Mouse (Mus musculus): ENCODE measurements around the gene Hspa1l. TPM values are rescaled to one million over a fixed set of nuclear protein-coding genes. Genes with fewer than 3 reads are reported as not detected.

The Hspa1l gene
- polyA plus RNA-seq, 1 experiment from 2014 or later: 0.18 TPM

DNA sequence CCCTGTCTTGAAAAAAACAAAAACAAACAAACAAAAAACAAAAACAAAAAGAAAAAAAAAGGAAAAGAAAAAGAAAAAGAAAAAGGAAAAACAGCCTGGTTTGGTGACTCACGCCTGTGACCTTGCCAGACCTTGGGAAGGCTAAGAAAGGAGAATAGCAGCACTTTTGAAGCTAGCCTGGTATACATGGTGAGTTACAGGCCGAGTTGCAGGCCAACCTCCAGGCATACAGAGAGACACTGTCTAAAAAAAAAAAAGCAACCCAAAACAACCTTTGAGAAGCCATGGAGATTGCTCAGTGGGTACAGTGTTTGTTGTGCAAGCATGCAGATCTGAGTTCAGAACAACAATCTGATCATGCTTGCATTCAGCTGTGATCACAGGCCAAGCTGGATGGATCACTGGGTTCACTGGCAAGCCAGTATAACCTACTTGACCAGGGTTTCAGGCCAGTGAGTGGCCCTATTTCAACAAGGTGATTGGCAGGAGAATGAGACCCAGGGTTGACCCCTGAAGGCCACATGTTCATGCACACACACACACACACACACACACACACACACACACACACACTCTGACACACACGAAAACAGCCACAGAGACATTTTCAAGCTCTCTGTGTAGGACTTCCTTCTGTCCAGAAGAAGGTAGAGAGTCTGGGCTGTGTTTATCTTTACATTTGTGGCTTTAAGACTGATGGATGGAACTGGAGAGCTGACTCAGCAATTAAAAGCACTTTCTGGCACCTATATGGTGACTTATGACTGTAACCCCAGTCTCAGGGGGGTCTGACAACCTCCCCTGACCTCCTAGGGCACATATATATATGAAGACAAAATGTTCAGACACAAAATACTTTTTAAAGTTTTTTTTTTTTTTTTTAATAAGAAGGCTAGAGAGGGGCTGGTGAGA lies 3.3 kb downstream of the Hspa1l start:
- DNase-seq: no peak
- no peaks in the 10 kb centered on the region for H3K9me3 ChIP-seq (ENCODE audit: low read length)
- no peaks in the 10 kb centered on the region for H3K36me3 ChIP-seq (replicated peaks; ENCODE audit: insufficient read depth, low read length)
- H3K4me1 ChIP-seq (ENCODE audit: insufficient read depth): peaks cover 14% of the 10 kb centered on the region
- peaks cover 5% of the 10 kb centered on the region; the same call in 1 of the 2 replicates for H3K27me3 ChIP-seq (ENCODE audit: insufficient read depth, low read length)
- no peak overlapping the region for H3K9ac ChIP-seq (replicated peaks)
- WGBS (ENCODE audit: insufficient replicate concordance): 70% methylated on average over 3 of the region's 3 CpGs
- TF ChIP-seq EP300 (IDR thresholded peaks at IDR 0.05; ENCODE audit: low read depth) (no peak), CTCF (IDR thresholded peaks at IDR 0.05; ENCODE audit: low read depth) (no peak)
- H3K4me3 ChIP-seq (ENCODE audit: low read depth, low read length): no peak overlapping the region
- no peak; the same call in 1 of the 2 replicates for ATAC-seq
- no peak overlapping the region for H3K4me2 ChIP-seq (ENCODE audit: low read depth, low read length)
- H3K27ac ChIP-seq (ENCODE audit: low read depth): peak overlapping the region; percentile 39; the same call in 1 of the 2 replicates

DNA sequence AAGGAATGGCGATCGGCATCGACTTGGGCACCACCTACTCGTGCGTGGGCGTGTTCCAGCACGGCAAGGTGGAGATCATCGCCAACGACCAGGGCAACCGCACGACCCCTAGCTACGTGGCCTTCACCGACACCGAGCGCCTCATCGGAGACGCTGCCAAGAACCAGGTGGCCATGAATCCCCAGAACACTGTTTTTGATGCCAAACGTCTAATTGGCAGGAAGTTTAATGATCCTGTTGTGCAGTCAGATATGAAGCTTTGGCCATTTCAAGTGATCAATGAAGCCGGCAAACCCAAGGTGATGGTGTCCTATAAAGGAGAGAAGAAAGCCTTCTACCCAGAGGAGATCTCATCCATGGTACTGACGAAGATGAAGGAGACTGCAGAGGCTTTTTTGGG lies 4.5 kb downstream of the Hspa1l start:
- ATAC-seq (no peak), DNase-seq (no peak)
- Histone ChIP-seq H3K36me3 (replicated peaks; ENCODE audit: insufficient read depth, low read length) (no peaks in the 10 kb centered on the region), H3K27ac (ENCODE audit: low read depth) (no peak overlapping the region), H3K27me3 (ENCODE audit: insufficient read depth, low read length) (peaks cover 5% of the 10 kb centered on the region; the same call in 1 of the 2 replicates), H3K9me3 (ENCODE audit: low read length) (no peaks in the 10 kb centered on the region), H3K4me2 (ENCODE audit: low read depth, low read length) (no peak overlapping the region), H3K4me3 (ENCODE audit: low read depth, low read length) (no peak overlapping the region), H3K9ac (replicated peaks) (no peak overlapping the region), H3K4me1 (ENCODE audit: insufficient read depth) (peaks cover 19% of the 10 kb centered on the region)
- WGBS (ENCODE audit: insufficient replicate concordance): 92% methylated on average over 20 of the region's 20 CpGs
- TF ChIP-seq CTCF (IDR thresholded peaks at IDR 0.05; ENCODE audit: low read depth) (no peak), EP300 (IDR thresholded peaks at IDR 0.05; ENCODE audit: low read depth) (no peak)

- Histone ChIP-seq H3K27ac (ENCODE audit: low read depth) (no peak overlapping the region), H3K4me1 (ENCODE audit: insufficient read depth) (peaks cover 15% of the 10 kb centered on the region), H3K4me2 (ENCODE audit: low read depth, low read length) (no peak overlapping the region), H3K36me3 (replicated peaks; ENCODE audit: insufficient read depth, low read length) (no peaks in the 10 kb centered on the region), H3K4me3 (ENCODE audit: low read depth, low read length) (no peak overlapping the region), H3K9ac (replicated peaks) (no peak overlapping the region), H3K9me3 (ENCODE audit: low read length) (no peaks in the 10 kb centered on the region), H3K27me3 (ENCODE audit: insufficient read depth, low read length) (no peaks in the 10 kb centered on the region)
- DNase-seq: no peak
- 89% methylated on average over 27 of the region's 27 CpGs for WGBS (ENCODE audit: insufficient replicate concordance)
- ATAC-seq: no peak
- TF ChIP-seq CTCF (IDR thresholded peaks at IDR 0.05; ENCODE audit: low read depth): no peak
- no peak for TF ChIP-seq EP300 (IDR thresholded peaks at IDR 0.05; ENCODE audit: low read depth)
Observed at GRCm38 (mm10) chr17:34978239-34978638, 5.7 kb downstream of the Hspa1l start.

DNA sequence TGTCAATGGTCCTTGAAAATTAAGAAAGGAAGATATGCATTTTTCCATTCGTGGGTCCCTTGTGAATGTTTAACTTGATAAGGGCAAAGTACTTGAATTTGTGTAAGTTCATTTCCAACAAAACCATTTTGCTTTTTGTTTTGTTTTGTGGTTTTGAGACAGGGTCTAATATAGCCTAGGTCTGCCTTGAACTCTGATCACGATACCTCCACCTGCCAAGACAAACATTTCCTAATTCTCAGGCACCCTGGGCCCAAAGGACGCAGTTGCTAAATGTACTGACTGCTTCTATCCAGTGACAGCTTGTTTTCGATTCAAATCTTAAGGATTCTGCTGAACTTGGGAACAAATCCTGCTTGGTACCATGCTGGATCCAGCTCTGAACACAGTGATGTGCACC lies 7.1 kb downstream of the Hspa1l start:
- no peak overlapping the region for H3K9ac ChIP-seq (replicated peaks)
- H3K4me3 ChIP-seq (ENCODE audit: low read depth, low read length): no peak overlapping the region
- 61% methylated on average over 4 of the region's 4 CpGs for WGBS (ENCODE audit: insufficient replicate concordance)
- 0 out of 2 replicates have a peak overlapping the region, but pooled peaks have one; percentile 81 for H3K4me2 ChIP-seq (ENCODE audit: low read depth, low read length)
- peak; percentile 61 for TF ChIP-seq EP300 (IDR thresholded peaks at IDR 0.05; ENCODE audit: low read depth)
- TF ChIP-seq CTCF (IDR thresholded peaks at IDR 0.05; ENCODE audit: low read depth): no peak
- peaks cover 15% of the 10 kb centered on the region for H3K4me1 ChIP-seq (ENCODE audit: insufficient read depth)
- peak overlapping the region; percentile 71 for H3K27ac ChIP-seq (ENCODE audit: low read depth)
- H3K36me3 ChIP-seq (replicated peaks; ENCODE audit: insufficient read depth, low read length): no peaks in the 10 kb centered on the region
- ATAC-seq: peak; percentile 40
- H3K27me3 ChIP-seq (ENCODE audit: insufficient read depth, low read length): no peaks in the 10 kb centered on the region
- DNase-seq: no peak
- no peaks in the 10 kb centered on the region for H3K9me3 ChIP-seq (ENCODE audit: low read length)

GRCm38 (mm10) chr17:34980655-34981054 lies 8.2 kb downstream of the Hspa1l start:
- H3K36me3 ChIP-seq (replicated peaks; ENCODE audit: insufficient read depth, low read length): peaks cover 3% of the 10 kb centered on the region
- H3K4me1 ChIP-seq (ENCODE audit: insufficient read depth): peaks cover 15% of the 10 kb centered on the region
- H3K27me3 ChIP-seq (ENCODE audit: insufficient read depth, low read length): no peaks in the 10 kb centered on the region
- H3K9me3 ChIP-seq (ENCODE audit: low read length): no peaks in the 10 kb centered on the region
- peak overlapping the region; percentile 71 for H3K4me3 ChIP-seq (ENCODE audit: low read depth, low read length)
- DNase-seq (no peak), ATAC-seq (no peak)
- peak overlapping the region; percentile 91 for H3K27ac ChIP-seq (ENCODE audit: low read depth)
- 14% methylated on average over 2 of the region's 2 CpGs for WGBS (ENCODE audit: insufficient replicate concordance)
- H3K4me2 ChIP-seq (ENCODE audit: low read depth, low read length): peak overlapping the region; percentile 81
- TF ChIP-seq EP300 (IDR thresholded peaks at IDR 0.05; ENCODE audit: low read depth) (no peak), CTCF (IDR thresholded peaks at IDR 0.05; ENCODE audit: low read depth) (peak; percentile 82)
- H3K9ac ChIP-seq (replicated peaks): peak overlapping the region; percentile 80

GRCm38 (mm10) chr17:34981690-34982180 lies 9.2 kb downstream of the Hspa1l start, which contains the start of gene Lsm2:
TSS of gene Lsm2 (plus strand) at chr17:34981862.
- DNase-seq: peak; percentile 92
- H3K36me3 ChIP-seq (replicated peaks; ENCODE audit: insufficient read depth, low read length): peaks cover 14% of the 10 kb centered on the region
- under 1% methylated on average over 52 of the region's 58 CpGs for WGBS (ENCODE audit: insufficient replicate concordance)
- H3K4me3 ChIP-seq (ENCODE audit: low read depth, low read length): peak within 1 kb of the TSS; percentile 71
- H3K4me2 ChIP-seq (ENCODE audit: low read depth, low read length): peak within 1 kb of the TSS; percentile 81
- H3K27me3 ChIP-seq (ENCODE audit: insufficient read depth, low read length): no peaks in the 10 kb centered on the region
- no peak for TF ChIP-seq EP300 (IDR thresholded peaks at IDR 0.05; ENCODE audit: low read depth)
- TF ChIP-seq CTCF (IDR thresholded peaks at IDR 0.05; ENCODE audit: low read depth): peak; percentile 20; the same call in 1 of the 2 replicates
- ATAC-seq: peak; percentile 92
- no peaks in the 10 kb centered on the region for H3K9me3 ChIP-seq (ENCODE audit: low read length)
- peak within 1 kb of the TSS; percentile 80 for H3K9ac ChIP-seq (replicated peaks)
- peak within 1 kb of the TSS; percentile 91 for H3K27ac ChIP-seq (ENCODE audit: low read depth)
- peaks cover 15% of the 10 kb centered on the region for H3K4me1 ChIP-seq (ENCODE audit: insufficient read depth)

Data from liver, postnatal 0 days (tissue).